Mouse (Mus musculus): Measurements from ENCODE around the gene Unc80.

The Unc80 gene

DNA sequence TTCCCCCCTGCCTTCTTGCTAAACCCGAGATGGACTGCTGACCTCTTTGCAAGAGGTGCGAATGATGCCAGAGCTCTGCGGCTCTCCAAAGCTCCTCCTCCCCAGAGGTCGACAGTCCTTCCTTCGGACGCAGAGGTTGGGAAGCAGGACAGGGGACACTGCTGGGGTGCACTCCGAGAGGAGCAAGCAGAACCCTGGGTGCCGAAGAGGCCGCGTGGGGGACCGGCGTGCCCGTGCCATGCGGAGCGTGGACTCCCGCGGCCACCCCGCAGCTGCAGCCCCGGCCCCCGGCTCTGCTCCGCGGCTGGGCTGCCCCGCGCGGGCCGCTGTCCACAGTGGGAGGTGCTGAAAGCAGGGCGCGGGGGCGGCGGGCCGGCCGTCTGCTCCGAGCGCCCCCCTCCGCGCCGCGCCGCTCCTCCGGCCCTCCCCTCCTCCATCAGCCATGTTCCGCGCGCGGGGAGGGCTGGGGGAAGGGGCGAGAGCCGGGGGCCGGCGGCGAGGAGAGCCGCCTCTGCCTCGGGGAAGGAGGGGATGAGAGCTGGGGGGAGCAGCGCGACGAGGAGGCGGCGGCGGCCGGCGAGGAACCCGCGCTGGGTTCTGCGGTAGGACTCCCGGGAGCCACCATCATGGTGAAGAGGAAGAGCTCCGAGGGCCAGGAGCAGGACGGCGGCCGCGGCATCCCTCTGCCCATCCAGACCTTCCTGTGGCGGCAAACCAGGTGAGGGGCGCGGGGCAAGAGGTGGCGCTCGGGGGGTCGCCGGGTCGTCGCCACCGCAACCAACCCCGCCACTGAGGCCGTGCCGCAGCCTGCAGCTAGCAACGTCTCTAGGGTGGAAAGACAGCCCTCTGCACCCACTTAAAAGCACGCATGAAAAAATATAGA is at the start of gene Unc80:
Gene Unc80 (plus strand): TSS at position 547 of the 883 bp plus-strand sequence.
- peak; percentile 59 for DNase-seq

DNA sequence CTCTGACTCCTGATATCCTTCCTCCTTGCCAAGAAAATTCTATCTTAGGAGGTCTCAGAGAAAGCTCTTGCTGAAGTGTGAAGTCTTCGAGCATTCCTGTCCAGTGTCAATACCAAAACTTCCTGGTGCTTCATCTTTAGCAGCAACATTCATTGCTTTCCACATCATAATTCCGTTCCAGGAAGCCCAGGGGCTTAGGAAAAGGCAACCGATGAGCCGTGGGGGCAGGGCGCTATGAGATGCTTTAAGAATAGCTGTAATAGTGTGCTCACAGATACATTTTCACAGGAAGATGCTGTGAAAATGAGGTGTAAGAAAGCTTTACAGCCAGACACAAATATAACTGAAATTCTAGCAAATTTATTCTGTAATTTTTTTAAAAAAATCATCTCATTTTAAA is 42.1 kb upstream of the Unc80 start:
- DNase-seq: no peak

DNA sequence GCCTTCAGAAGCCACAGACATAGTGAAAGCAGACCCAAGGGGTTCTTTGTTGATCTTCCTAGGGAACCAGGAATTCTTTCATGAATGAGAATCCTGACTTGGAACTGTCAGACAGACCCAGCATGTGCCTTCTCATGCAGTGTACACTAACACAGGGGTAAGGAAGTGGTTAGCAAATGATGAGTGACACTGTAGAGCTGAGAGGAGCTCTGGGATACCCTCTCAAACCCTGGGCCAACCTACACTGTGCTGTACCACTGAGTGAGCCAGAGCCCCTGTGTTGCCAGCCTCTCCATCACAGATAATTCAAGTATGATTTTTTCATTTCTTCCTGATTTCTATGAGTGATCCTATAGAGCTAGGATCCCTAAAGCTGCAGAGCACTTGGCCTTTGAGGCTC is 37.2 kb upstream of the Unc80 start:
- no peak for DNase-seq

DNA sequence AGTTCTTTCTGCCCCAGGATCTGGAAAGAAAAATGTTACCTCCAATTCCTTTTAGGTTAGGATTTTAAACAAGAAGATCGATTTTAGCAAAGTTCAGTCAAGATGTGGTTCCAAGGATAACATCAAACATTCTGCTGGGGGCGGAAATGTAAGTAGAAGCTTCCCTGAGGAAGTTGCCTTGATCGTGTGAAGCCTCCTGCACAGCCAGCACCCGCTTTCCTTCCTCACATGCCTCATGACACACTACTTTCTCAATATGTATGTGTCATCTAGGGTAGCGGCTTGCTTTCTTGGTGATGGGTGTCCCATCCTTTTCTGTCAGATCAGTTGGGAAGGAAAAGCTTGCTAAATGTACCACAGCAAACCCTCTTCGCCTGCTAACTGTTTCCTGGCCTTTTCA is 36.7 kb upstream of the Unc80 start:
- no peak for DNase-seq

DNA sequence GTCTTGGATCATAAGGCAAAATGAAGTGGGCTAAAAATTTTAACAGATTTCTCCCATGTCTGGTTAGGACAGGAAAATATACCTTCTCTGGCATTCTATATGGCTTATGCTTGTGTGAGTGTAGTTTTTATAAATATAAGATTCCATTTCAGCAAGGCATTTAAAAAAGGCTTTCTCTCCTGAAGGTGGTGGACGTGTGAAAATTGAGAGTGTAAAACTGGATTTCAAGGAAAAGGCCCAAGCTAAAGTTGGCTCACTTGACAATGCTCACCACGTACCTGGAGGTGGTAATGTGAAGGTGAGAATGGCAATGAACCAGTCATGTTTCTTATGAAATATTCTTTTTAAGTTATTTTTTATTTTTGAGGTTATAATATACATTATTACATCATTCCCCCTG is 30.1 kb upstream of the Unc80 start:
- DNase-seq: no peak

DNA sequence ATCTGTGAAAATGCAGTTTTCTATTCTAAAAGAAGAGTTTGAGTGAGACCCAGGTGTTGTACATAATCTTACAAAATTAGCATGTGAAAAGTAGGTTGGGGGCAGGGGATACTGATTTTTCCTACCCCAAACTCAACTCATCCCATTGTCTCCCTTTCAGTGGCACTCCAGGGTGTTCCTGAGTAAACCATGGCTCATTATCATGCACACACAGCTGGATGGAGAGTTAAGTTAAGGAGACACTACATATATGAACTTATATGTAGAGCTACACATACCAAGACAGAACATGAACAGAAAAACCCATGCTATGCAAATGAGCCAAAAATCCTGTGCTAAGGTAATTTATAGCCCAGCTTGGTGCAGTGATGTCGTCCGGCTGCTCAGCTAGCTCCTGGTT is 25.2 kb upstream of the Unc80 start:
- DNase-seq: no peak

DNA sequence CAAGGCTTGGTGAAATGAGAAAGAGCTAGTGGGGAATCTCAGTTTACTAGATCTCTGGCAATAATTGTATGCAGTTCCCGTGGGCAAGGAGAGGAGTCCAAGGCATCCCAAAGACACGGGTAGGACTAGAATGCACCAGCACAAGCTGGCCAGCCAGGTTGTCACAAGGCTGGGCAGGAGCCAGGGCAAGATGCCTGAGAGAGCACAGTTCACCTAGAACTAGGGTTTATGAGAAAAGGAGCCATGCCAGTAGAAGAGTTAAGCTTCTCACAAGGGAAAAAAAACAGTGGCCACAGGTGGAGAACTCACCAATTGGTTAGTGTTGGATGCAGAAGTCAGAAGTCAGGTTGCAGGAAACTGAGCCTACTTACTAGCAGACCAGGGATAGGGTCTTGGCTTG is 18.7 kb upstream of the Unc80 start:
- no peak for DNase-seq

DNA sequence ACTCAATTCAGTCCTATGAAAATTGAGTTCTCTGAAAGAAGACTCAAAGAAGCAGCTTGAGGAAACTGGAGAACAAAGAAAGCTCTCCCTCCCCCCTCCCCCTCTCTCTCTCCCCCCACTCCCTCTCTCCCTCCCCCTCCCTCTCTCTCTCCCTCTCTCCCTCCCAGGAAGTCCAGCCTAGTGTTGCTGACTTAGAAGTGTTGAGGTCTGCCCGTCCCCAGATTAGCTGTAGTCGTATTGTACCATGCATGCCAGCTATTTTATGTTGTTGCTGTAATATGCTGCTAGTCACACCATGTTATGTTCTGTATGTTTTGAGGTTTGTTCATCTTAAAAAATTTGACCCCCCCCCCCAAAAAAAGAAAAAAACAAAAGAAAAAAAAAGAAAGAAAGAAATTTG is 11.6 kb upstream of the Unc80 start:
- no peak for DNase-seq

DNA sequence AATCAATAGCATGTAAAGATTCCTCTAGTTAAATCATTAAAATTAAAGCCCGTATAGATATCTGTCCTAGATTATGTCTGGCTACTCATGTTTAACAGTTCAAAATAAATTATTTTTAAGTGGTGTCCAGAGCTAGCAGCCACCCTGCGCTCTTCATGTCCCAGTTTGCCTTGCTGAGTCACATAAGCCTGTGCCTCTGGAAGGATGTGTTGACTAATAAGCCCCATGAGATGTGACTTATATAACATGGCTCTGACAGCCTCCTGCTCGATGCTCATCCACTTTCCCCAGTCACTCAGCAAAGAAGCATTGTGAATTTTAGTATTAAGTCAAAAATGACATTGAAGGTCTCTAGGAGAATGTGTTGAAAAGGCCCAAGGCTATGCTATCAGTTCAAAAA is 10.4 kb upstream of the Unc80 start:
- no peak for DNase-seq

DNA sequence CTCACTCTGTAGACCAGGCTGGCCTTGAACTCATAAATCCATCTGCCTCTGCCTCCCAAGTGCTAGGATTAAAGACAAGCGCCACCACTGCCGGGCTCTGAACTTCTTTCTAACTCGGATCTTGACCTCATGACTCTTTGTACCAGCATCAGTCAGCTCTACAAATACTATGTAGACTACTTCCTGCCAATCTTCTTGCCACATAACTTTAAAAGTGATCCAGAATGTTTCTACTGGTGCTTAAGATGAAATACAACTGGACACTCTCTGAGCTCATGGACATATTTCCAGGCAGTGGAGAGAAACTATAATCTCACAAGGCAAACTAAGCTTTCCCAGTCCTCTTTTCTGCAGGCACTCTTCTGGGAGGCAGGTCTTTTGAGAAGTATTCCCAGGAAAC is 8.8 kb upstream of the Unc80 start:
- DNase-seq: peak; percentile 4

DNA sequence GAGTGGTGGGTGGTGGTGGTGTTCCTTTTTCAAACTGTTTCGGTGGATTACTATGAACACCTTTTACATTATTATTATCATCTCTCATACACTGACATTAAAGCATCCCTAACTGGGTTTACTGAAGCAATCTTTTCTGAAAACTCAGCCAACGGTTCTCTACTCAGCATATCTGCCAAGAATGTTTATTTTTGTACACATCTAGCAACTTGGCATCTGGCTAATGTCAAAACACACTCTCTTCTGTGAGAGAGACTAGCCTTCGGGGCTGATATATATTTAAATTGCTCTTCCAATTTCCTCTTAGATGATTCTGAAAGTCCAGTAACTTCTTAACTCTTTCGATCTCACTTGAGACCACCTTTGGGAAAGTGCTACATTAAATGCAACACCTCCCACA is 7.3 kb upstream of the Unc80 start:
- peak; percentile 20 for DNase-seq

DNA sequence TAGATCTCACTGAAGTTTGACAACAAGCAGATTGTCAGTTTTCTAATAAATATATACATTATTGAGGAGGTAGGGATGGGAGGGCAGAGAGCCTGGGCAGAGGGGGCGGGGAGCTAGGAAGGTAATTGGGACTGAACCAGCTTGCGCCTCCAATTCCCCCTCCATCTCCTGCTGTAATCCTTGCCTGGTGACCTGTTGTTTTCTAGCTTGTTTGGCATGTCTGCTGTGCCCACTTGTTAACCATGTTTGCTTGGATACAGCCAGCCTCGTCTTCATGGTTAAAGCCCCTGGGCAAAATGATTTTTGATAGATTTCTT is 495 bp downstream of the Unc80 start:
- DNase-seq: no peak

DNA sequence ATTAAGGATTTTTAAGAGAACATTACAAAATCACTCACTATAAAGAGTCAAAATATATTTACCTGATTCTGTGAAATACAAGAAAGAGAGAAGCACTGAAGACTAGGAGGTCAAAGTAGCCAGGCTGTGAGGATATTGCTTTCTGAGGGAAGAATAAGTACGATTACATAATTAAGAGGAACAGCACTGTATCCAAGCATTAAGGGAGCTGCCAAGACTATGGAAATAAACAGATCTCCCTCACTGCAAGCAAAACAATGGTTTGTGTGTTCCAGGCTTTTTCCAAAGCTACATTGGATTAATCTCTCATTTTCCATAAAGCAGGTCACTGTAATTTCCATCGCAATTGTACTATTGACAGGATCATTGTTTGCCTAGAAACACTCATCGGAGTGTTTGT is 14.6 kb downstream of the Unc80 start:
- no peak for DNase-seq

DNA sequence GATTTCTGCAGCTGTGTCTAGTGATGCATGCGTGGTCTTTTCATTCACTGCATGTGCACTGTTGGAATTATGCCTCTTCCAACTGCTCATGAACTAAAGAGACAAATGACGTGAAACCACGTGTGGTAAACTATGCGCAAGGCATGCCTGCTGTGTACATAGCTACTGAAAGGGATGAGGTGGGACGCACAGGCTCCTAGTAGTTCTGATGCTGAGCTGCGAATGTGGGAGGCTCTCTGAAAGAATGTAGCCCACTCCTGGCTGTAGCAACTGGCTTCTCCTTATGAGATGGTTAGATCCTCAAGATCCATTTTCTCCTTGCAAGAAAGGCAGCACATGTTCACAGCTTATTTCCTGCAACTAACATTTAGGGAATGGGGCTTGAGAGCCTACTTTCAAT is 24.9 kb downstream of the Unc80 start:
- no peak for DNase-seq

DNA sequence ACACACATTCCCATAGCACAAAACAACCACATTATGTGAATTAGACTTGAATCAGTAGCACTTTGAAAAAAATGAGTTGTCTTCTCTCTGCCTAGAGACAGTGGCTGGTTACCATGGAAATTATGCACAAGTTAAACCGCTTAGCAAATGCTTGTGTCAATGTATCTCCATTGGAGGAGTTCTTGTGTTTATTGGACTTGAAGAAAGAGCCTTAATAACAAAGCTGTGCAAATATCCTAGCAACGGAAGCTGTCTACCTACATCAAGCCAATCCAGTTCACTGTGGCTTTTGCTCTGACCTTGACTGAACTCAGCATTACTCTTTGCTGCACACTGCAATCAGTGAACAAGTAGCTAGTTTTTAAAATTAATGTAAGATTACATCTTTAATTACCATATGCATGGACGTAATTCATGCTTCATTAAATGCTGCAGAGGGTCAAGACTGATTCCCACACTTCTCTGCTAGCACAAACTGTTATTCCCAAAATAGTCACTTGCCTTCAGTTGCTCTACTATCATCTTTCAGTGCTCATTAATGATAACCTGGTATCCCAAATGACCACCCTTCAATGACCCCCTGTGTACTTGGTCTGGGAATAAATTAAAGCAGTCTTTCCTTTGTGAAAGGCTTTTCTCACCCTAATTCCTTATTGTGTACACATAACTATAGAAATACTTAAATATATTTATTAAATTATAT is 27.3 kb downstream of the Unc80 start:
- no peak for DNase-seq

DNA sequence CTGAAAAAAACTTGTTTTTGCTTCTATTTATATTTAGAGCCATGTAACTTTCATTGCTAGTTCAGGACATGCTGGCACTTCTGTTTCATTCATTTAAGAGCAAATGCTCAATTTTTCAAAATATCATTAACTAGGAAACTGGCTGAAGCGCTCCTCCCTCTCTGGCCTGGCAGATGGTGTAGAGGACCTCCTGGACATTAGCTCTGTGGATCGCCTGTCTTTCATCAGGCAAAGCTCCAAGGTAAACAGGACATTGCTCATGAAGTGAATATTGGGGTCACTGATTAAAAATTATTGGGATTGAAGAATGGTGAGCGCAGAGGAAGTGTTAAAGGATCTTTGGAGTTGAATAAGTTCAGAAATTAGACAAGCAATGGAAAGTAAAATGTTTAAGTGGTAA is 82.6 kb downstream of the Unc80 start:
- no peak for DNase-seq

DNA sequence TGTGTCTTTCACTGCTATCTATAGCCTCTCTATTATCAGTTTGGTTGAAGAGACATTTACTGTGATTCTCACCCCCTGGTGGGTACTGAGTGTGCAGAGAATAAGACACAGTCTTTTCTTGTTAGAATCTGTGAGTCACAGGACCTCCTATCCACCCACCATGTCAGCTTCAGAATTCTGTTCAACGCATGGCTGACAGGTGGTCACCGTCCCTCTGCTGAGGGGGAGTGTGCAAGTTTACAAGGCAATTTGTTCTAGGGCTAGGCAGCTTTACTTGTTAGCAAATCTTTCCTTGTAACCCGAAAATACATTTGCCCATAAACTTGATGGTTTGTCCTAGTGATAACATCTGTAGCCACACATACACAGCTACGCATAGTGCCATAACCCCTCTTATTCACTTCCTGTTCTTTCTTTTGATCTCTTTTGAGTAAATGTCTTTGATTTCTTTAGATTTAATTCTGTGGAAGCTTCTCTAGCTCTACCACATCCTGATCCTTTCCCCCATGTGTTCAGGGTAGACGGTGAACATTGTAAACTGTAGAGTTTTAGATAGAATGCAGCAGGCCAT is 84.3 kb downstream of the Unc80 start:
- no peak for DNase-seq

DNA sequence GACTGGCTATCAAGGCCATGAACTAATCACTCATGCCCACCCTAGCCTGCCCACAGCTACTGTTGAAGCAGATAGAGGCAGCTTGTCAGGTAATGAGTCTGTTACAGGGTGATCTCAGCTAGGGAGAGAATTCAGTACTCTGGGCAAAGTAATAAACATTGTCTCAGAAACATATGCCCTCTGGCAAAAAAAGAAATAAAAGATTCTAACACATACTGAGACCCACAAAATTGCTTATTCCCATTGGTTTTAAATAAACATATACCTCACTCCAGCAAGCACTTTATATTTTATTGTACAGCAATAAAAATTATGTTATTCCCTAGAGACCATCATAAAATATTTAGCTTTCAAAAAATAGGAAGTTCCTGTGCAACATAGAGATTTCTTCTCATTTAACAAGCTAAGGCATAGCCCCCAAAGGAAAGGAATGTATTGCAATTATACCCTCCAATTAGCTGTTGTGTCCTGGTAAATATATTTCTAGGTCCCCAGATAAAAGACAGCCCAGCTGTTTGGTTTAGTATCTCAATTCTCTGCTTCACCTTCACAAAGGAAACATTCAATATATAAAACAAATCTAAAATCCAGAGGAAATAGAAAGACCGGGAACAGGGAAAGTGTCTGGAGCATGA is 93.6 kb downstream of the Unc80 start:
- DNase-seq: no peak

DNA sequence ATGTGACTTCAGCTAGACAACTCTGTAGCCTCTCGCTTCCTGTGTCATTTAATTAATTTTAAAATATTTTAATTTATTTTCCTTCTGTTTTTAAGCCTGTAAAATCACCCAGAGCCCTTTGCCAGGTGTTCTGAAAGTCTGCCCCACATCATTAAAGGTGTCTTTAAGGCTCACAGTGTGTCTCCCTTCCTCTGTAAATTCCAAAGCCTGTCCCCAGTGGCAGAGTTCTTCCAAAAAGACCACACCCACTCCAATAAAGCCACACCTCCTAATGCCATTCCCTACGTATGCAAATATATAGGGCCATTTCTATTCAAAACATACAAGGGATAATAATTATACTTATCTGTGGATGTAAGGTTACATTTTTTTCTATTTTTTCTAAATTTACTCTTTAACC is 94.2 kb downstream of the Unc80 start:
- no peak for DNase-seq

DNA sequence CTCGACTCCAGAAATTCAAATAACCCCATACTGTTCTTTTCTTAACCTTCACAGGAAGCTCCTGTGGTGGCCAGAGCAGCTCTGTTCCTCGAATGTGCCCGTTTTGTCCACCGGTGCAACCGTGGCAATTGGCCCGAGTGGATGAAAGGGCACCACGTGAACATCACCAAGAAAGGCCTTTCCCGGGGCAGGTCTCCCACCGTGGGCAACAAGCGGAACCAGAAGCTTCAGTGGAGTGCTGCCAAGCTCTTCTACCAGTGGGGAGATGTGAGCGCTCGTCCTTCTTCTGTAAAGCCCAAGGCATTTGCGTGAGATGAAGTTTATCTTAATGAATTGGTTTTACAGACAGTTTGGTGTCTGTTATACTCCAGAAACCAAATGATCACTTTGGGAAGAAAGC is 101.6 kb downstream of the Unc80 start:
- DNase-seq: no peak

DNA sequence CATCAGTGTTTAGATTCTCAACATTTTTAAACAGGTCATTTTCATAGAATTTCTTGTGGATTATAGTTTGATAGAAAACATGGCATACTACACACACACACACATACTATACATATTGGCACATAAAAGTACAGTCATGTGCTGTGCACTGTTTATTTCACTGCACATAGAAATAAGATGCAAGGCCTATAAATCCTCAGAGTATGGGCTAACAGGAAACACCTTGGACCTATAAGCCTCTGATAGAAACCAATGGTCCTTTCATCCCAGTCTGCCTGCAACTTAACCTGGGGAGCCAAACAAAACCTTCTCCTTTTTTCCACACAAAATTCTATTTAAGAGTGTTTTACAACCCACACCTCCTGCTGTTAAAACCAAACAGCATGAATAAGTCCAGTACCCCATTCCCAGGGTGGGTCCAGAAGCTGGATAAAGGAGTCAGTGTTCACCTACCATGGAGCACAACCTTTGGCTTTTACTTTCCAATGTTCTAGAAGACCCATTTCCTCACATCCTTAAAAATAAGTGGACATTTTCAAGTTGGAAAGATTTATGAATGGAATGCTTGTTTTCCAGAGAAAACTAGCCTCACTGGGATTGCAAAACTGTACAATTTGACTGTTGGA is 129.1 kb downstream of the Unc80 start:
- no peak for DNase-seq

DNA sequence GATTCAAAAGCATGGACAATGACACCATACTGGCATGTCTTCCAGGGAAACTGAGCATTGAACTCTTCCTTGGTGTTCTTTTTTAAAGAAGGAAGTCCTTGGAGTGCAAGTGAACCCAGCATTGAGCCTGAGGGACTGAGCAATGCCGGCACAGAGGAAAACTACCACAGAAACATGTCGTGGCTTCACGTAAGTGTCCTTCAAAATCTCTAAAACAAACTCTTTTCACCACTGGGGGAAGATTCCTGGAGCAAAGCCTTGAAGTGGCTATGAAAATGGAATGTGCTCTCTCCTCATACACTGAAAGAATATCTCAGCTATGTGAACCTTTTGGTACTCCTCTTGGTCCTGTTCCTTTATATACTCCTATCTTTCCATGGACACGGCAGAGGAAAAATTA is 140.1 kb downstream of the Unc80 start:
- DNase-seq: no peak

DNA sequence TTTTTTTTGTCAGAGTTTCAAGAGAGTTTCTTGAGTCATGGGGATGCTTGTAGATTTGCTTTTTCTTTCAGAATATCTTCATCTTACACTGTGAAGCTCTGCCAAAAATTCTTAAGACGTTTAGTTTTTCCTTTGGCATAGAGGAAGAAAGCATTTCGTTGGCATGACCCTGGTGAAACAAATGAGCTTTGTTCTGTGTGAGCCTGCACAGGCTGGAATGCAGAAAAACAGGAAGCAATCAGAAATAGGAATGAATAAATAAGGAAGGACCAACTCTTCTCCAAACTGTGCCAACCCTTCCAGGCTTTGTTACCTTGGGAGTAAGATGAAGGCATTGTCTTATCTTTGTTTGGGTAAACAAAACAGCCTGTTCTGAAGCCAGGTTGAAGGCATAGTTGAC is 149.0 kb downstream of the Unc80 start:
- no peak for DNase-seq
